Mouse (Mus musculus): ENCODE data around the gene Tspan15. TPM values are rescaled to one million over a fixed set of nuclear protein-coding genes. Genes with fewer than 3 reads are reported as not detected.

Gene Tspan15
- polyA plus RNA-seq, 1 experiment: 29.5 TPM

DNA sequence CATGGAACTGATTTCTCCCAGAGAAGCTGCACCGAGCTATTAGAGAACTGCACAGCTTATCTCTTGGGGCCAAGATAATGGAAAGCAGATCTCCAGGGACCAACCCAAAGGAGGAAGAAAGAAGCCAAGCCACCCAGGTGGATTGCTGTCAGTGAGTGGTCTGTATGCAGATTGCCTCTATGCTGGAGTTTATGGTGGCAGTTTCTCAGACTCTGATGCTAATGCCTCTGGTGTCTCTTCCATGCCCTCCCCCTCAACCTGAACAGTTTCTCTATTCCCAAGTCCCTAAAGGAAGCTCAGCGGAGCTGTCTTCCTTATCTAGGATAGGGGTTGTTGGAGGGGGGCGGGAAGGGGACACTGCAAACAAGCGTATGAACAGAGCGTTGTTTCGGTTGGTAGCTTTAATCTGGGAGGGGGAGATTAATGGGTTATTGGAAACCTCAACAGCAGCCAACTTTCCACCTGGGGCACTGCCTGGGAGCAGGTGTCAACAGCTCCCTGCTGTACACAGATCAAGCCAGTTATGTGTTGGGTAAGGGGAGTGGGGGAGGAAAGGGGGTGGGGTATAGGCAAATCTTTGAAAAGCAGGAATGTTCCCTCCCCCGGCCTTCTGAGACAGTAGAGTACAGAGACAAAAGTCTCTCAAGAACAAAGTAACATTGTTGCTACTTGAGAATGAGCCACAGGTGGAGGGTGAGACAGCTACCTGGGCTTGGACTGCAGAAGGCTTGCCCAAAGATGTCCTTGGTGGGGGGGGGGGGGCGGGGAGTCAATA is 95.2 kb downstream of the Tspan15 start:
- no peak for DNase-seq (ENCODE audit: extremely low spot score in 1 of 2, low spot score in 1 of 2)

Other genes starting within 250 kb of the Tspan15 start
- 0.08 and 0.29 TPM in 2 replicates for gene Neurog3, start 98.2 kb downstream of the Tspan15 start, polyA plus RNA-seq (2012; rRNA removed)
- gene Fam241b, start 87.3 kb downstream of the Tspan15 start, polyA plus RNA-seq (2012; rRNA removed): 42.2 and 45.7 TPM in 2 replicates
- 0.18 and 0.27 TPM in 2 replicates for gene Tacr2, start 21.2 kb upstream of the Tspan15 start, polyA plus RNA-seq (2012; rRNA removed)
- gene Hk1, start 148.7 kb upstream of the Tspan15 start, polyA plus RNA-seq (2012; rRNA removed): 206 and 220 TPM in 2 replicates
- 14.2 and 16.0 TPM in 2 replicates for gene Hkdc1, start 191.2 kb upstream of the Tspan15 start, polyA plus RNA-seq (2012; rRNA removed)
- gene 4930507D05Rik, start 218.2 kb upstream of the Tspan15 start, polyA plus RNA-seq (2012; rRNA removed): 0.95 and 1.1 TPM in 2 replicates
- gene Supv3l1, start 218.5 kb upstream of the Tspan15 start, polyA plus RNA-seq (2012; rRNA removed): 30.0 and 33.8 TPM in 2 replicates

All from frontal cortex, adult 2 months (tissue).